Mouse (Mus musculus) neural tube, embryonic 11.5 days (tissue): ENCODE measurements at regions not wholly inside any gene's neighbourhood (a gene's known extent, or its start where the extent isn't known, plus 50 kb on each side); places are given as distances from the start of the nearest gene placed in this dataset.
A peak's percentile ranks its signal among the peaks of the same experiment; 100 is the strongest.

Source experiments
- ATAC-seq: fragments of 200-750 bp; cut with Nextera tagmentation; 2 replicates; pipeline ENCODE4 v1.8.0; 2017; ENCODE audit warnings: moderate number of reproducible peaks, mild to moderate bottlenecking, moderate TSS enrichment, moderate library complexity; ENCODE audit not compliant: insufficient read depth, low FRiP score, low TSS enrichment
- DNase-seq: peaks from one replicate; pipeline ENCODE4 v3.0.0-alpha.2; 2015; ENCODE audit warnings: low spot score
- H3K27ac ChIP-seq: fragments of 300-500 bp; sonication (generic); 2 replicates; pipeline ENCODE4 v1.5.1; 2014; ENCODE audit warnings: low read depth, mild to moderate bottlenecking, low read length
- H3K27me3 ChIP-seq: fragments of 300-500 bp; sonication (generic); 2 replicates; pipeline ENCODE4 v1.6.1; 2014; ENCODE audit warnings: mild to moderate bottlenecking, low read length, mixed read lengths; ENCODE audit not compliant: control insufficient read depth, insufficient read depth
- H3K36me3 ChIP-seq: fragments of 300-500 bp; sonication (generic); 2 replicates; pipeline ENCODE4 v1.6.1; 2014; ENCODE audit warnings: mild to moderate bottlenecking, low read length, moderate library complexity, mixed read lengths; ENCODE audit not compliant: control insufficient read depth, insufficient read depth
- H3K4me1 ChIP-seq: fragments of 300-500 bp; sonication (generic); 2 replicates; pipeline ENCODE4 v1.6.1; 2014; ENCODE audit warnings: low read length, mixed read lengths; ENCODE audit not compliant: control insufficient read depth, insufficient read depth
- H3K4me2 ChIP-seq: fragments of 300-500 bp; sonication (generic); 2 replicates; pipeline ENCODE4 v1.6.1; 2014; ENCODE audit warnings: low read depth, mild to moderate bottlenecking, moderate library complexity
- H3K4me3 ChIP-seq: fragments of 300-500 bp; sonication (generic); 2 replicates; pipeline ENCODE4 v1.5.1; 2014; ENCODE audit warnings: low read depth, low read length
- H3K9ac ChIP-seq: fragments of 300-500 bp; sonication (generic); 2 replicates; pipeline ENCODE4 v1.6.1; 2014; ENCODE audit warnings: mild to moderate bottlenecking, low read length
- H3K9me3 ChIP-seq: fragments of 300-500 bp; sonication (generic); 2 replicates; pipeline ENCODE4 v1.6.1; 2016; ENCODE audit warnings: low read length; ENCODE audit not compliant: control insufficient read depth
- WGBS: fragments of 180-500 bp; shearing (Covaris S2); extraction: QIAGEN DNeasy Blood & Tissue Kit; methylation state at CpG from one replicate; pipeline ENCODE4 v1.1.7; 2014; 5-methylcytosine and 5-hydroxymethylcytosine counted together

GRCm38 (mm10) chr4:33696969-33697368 lies 227.4 kb upstream of the Cnr1 start:
- no peak overlapping the region for H3K27ac ChIP-seq
- DNase-seq (no peak), ATAC-seq (no peak)
- H3K4me1 ChIP-seq, result no peaks in the 10 kb centered on the region
- H3K9me3 ChIP-seq, result no peaks in the 10 kb centered on the region
- no peaks in the 10 kb centered on the region for H3K27me3 ChIP-seq
- H3K36me3 ChIP-seq, result no peaks in the 10 kb centered on the region
- no peak overlapping the region for H3K4me3 ChIP-seq
- H3K9ac ChIP-seq, result no peak overlapping the region
- WGBS, result 74% methylated on average over 8 of the region's 8 CpGs
- no peak overlapping the region for H3K4me2 ChIP-seq

- DNase-seq (no peak), ATAC-seq (no peak)
- no peaks in the 10 kb centered on the region for H3K4me1 ChIP-seq
- H3K9me3 ChIP-seq, result no peaks in the 10 kb centered on the region
- WGBS, result 87% methylated on average over 7 of the region's 7 CpGs
- H3K4me2 ChIP-seq, result no peak overlapping the region
- H3K4me3 ChIP-seq, result no peak overlapping the region
- H3K9ac ChIP-seq, result no peak overlapping the region
- H3K27ac ChIP-seq, result no peak overlapping the region
- H3K36me3 ChIP-seq, result no peaks in the 10 kb centered on the region
- no peaks in the 10 kb centered on the region for H3K27me3 ChIP-seq
Observed at GRCm38 (mm10) chr4:33702028-33702666, 222.2 kb upstream of the Cnr1 start.

- no peak overlapping the region for H3K4me3 ChIP-seq
- H3K9ac ChIP-seq, result no peak overlapping the region
- H3K27ac ChIP-seq, result no peak overlapping the region
- no peaks in the 10 kb centered on the region for H3K4me1 ChIP-seq
- 91% methylated on average over 6 of the region's 6 CpGs for WGBS
- DNase-seq (no peak), ATAC-seq (no peak)
- H3K9me3 ChIP-seq, result no peaks in the 10 kb centered on the region
- H3K27me3 ChIP-seq, result no peaks in the 10 kb centered on the region
- no peaks in the 10 kb centered on the region for H3K36me3 ChIP-seq
- H3K4me2 ChIP-seq, result no peak overlapping the region
Observed at GRCm38 (mm10) chr4:33705722-33706121, 218.7 kb upstream of the Cnr1 start.

- Histone ChIP-seq H3K9ac (no peak overlapping the region), H3K4me2 (no peak overlapping the region), H3K9me3 (no peaks in the 10 kb centered on the region), H3K27me3 (no peaks in the 10 kb centered on the region), H3K36me3 (no peaks in the 10 kb centered on the region), H3K27ac (no peak overlapping the region), H3K4me1 (no peaks in the 10 kb centered on the region), H3K4me3 (no peak overlapping the region)
- ATAC-seq, result no peak
- WGBS, result 60% methylated on average over 10 of the region's 10 CpGs
- DNase-seq, result no peak
Observed at GRCm38 (mm10) chr4:33706785-33707184, 217.6 kb upstream of the Cnr1 start.

- H3K4me2 ChIP-seq, result no peak overlapping the region
- 45% methylated on average over 20 of the region's 20 CpGs for WGBS
- H3K9me3 ChIP-seq, result no peaks in the 10 kb centered on the region
- no peak overlapping the region for H3K27ac ChIP-seq
- DNase-seq, result no peak
- H3K27me3 ChIP-seq, result no peaks in the 10 kb centered on the region
- no peaks in the 10 kb centered on the region for H3K4me1 ChIP-seq
- H3K9ac ChIP-seq, result no peak overlapping the region
- no peak for ATAC-seq
- no peaks in the 10 kb centered on the region for H3K36me3 ChIP-seq
- H3K4me3 ChIP-seq, result no peak overlapping the region
Observed at GRCm38 (mm10) chr4:33716475-33717117, 207.8 kb upstream of the Cnr1 start.

GRCm38 (mm10) chr4:33720972-33721371 lies 203.4 kb upstream of the Cnr1 start:
- Histone ChIP-seq H3K9ac (no peak overlapping the region), H3K4me1 (no peaks in the 10 kb centered on the region), H3K4me2 (no peak overlapping the region), H3K27ac (no peak overlapping the region), H3K27me3 (no peaks in the 10 kb centered on the region), H3K9me3 (no peaks in the 10 kb centered on the region), H3K36me3 (no peaks in the 10 kb centered on the region), H3K4me3 (no peak overlapping the region)
- 90% methylated on average over 10 of the region's 10 CpGs for WGBS
- no peak for ATAC-seq
- DNase-seq, result no peak

GRCm38 (mm10) chr4:33721971-33722370 lies 202.4 kb upstream of the Cnr1 start:
- Histone ChIP-seq H3K4me1 (no peaks in the 10 kb centered on the region), H3K27me3 (no peaks in the 10 kb centered on the region), H3K9ac (no peak overlapping the region), H3K4me2 (no peak overlapping the region), H3K36me3 (no peaks in the 10 kb centered on the region), H3K4me3 (no peak overlapping the region), H3K27ac (no peak overlapping the region), H3K9me3 (no peaks in the 10 kb centered on the region)
- no peak for DNase-seq
- no peak for ATAC-seq
- 90% methylated on average over 4 of the region's 4 CpGs for WGBS

- H3K4me2 ChIP-seq, result no peak overlapping the region
- ATAC-seq (no peak), DNase-seq (no peak)
- no peaks in the 10 kb centered on the region for H3K27me3 ChIP-seq
- H3K9me3 ChIP-seq, result no peaks in the 10 kb centered on the region
- no peaks in the 10 kb centered on the region for H3K36me3 ChIP-seq
- no peaks in the 10 kb centered on the region for H3K4me1 ChIP-seq
- H3K27ac ChIP-seq, result no peak overlapping the region
- no peak overlapping the region for H3K4me3 ChIP-seq
- no peak overlapping the region for H3K9ac ChIP-seq
- WGBS, result 89% methylated on average over 4 of the region's 4 CpGs
Observed at GRCm38 (mm10) chr4:33731837-33732236, 192.6 kb upstream of the Cnr1 start.

GRCm38 (mm10) chr4:33734923-33735322 lies 189.5 kb upstream of the Cnr1 start:
- Histone ChIP-seq H3K4me1 (no peaks in the 10 kb centered on the region), H3K9me3 (no peaks in the 10 kb centered on the region), H3K4me3 (no peak overlapping the region), H3K27ac (no peak overlapping the region), H3K9ac (no peak overlapping the region), H3K4me2 (no peak overlapping the region), H3K27me3 (no peaks in the 10 kb centered on the region), H3K36me3 (no peaks in the 10 kb centered on the region)
- ATAC-seq (no peak), DNase-seq (peak; percentile 25)
- 42% methylated on average over 8 of the region's 8 CpGs for WGBS
